Mouse (Mus musculus): Measurements from ENCODE around the gene Crisp2. TPM values are rescaled to one million over a fixed set of nuclear protein-coding genes. Genes with fewer than 3 reads are reported as not detected.

Gene Crisp2
- polyA plus RNA-seq (2016; fragmentation: Nextera tagmentation; extraction: Ambion mirVana): not detected in 2 replicates

GRCm38 (mm10) chr17:40806953-40807572, at the start of gene Crisp2:
Crisp2 (minus strand) TSS chr17:40807003.
- 62% methylated on average over 2 of the region's 2 CpGs for WGBS

DNA sequence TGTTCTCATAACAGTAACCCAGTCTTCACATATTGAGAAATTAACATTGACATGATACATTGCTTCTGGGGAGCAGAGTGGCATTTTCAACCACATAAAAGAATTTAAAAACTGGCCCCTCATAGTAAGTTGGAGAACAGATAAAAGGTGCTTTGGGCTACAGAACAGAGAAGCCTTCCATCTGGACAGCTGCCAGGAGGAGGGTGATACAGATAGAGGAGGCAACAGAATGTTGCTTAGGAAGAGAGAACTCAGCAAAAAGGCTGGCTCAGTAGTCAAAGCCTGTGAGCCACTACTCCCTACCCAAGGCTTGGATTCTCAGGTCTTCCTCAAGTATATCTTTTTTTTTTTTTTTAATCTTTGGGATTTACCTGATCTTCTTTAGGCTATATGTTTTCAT, 48.3 kb upstream of the Crisp2 start:
- DNase-seq (ENCODE audit: extremely low spot score, low spot score): no peak
- Histone ChIP-seq H3K36me3 (replicated peaks) (no peaks in the 10 kb centered on the region), H3K27me3 (ENCODE audit: poor library complexity, severe bottlenecking) (no peaks in the 10 kb centered on the region), H3K9me3 (no peaks in the 10 kb centered on the region), H3K4me1 (no peaks in the 10 kb centered on the region), H3K27ac (no peak overlapping the region), H3K4me3 (no peak overlapping the region)

More at GRCm38 (mm10) chr17:40806953-40807572, at the start of gene Crisp2:
- H3K4me1 ChIP-seq: no peaks in the 10 kb centered on the region
- H3K27ac ChIP-seq: no peak within 1 kb of the TSS
- DNase-seq (ENCODE audit: extremely low spot score, low spot score): no peak
- H3K9me3 ChIP-seq: no peaks in the 10 kb centered on the region
- H3K27me3 ChIP-seq (ENCODE audit: poor library complexity, severe bottlenecking): no peaks in the 10 kb centered on the region
- no peaks in the 10 kb centered on the region for H3K36me3 ChIP-seq (replicated peaks)
- H3K4me3 ChIP-seq: no peak within 1 kb of the TSS

- Histone ChIP-seq H3K27ac (no peak overlapping the region), H3K27me3 (ENCODE audit: poor library complexity, severe bottlenecking) (no peaks in the 10 kb centered on the region), H3K9me3 (no peaks in the 10 kb centered on the region), H3K4me1 (no peaks in the 10 kb centered on the region), H3K4me3 (no peak overlapping the region), H3K36me3 (replicated peaks) (no peaks in the 10 kb centered on the region)
- DNase-seq (ENCODE audit: extremely low spot score, low spot score): no peak
Observed at GRCm38 (mm10) chr17:40837308-40837707, 30.5 kb upstream of the Crisp2 start.

GRCm38 (mm10) chr17:40831870-40832269, 25.1 kb upstream of the Crisp2 start:
- Histone ChIP-seq H3K27me3 (ENCODE audit: poor library complexity, severe bottlenecking) (no peaks in the 10 kb centered on the region), H3K4me1 (no peaks in the 10 kb centered on the region), H3K4me3 (no peak overlapping the region), H3K36me3 (replicated peaks) (no peaks in the 10 kb centered on the region), H3K9me3 (no peaks in the 10 kb centered on the region), H3K27ac (no peak overlapping the region)
- 67% methylated on average over 2 of the region's 2 CpGs for WGBS
- no peak for DNase-seq (ENCODE audit: extremely low spot score, low spot score)

- Histone ChIP-seq H3K4me3 (no peak overlapping the region), H3K27ac (no peak overlapping the region), H3K36me3 (replicated peaks) (no peaks in the 10 kb centered on the region), H3K4me1 (no peaks in the 10 kb centered on the region), H3K9me3 (no peaks in the 10 kb centered on the region), H3K27me3 (ENCODE audit: poor library complexity, severe bottlenecking) (no peaks in the 10 kb centered on the region)
- 61% methylated on average over 8 of the region's 8 CpGs for WGBS
- DNase-seq (ENCODE audit: extremely low spot score, low spot score): no peak
Observed at GRCm38 (mm10) chr17:40824549-40824948, 17.7 kb upstream of the Crisp2 start.

DNA sequence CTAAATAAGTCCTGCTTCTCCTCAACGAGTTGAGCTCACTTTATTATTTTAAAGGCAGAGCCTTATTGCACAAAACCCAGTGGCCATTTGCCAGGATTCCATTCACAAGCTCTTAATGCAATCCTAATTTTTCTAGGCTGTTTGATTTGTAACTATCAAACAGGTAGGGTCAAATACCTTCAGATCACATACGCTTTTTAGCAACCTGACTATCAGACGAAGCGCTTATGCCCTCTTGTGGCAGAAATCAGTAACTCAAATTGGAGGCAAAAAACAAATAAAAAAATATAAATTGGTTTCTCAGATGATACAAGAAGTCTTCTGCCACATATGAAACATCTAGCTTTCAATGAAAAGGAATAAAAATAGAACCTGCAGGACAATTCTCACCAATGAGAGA, 17.0 kb upstream of the Crisp2 start:
- 33% methylated on average over 4 of the region's 4 CpGs for WGBS
- no peak overlapping the region for H3K27ac ChIP-seq
- H3K9me3 ChIP-seq: no peaks in the 10 kb centered on the region
- no peak for DNase-seq (ENCODE audit: extremely low spot score, low spot score)
- H3K36me3 ChIP-seq (replicated peaks): no peaks in the 10 kb centered on the region
- H3K27me3 ChIP-seq (ENCODE audit: poor library complexity, severe bottlenecking): no peaks in the 10 kb centered on the region
- no peaks in the 10 kb centered on the region for H3K4me1 ChIP-seq
- no peak overlapping the region for H3K4me3 ChIP-seq

DNA sequence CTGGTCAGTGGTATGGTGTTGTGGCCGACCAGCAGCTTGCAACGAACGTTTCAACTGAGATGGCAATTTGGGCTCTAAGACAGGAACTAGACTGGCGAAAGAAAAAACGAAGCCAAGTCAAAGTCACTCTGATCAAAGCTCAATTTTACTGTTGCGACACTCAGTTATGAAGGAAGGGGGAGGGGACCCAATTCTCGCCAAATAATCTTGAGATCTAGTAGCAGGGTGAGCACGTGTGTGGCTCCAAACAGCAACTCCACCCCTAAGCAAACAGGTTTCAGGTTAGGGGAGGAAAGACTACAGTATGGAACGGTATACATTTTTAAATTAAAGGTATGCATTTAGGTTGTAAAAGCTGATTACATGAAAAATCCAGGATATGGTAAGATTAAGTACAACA, 14.7 kb upstream of the Crisp2 start:
- no peak for DNase-seq (ENCODE audit: extremely low spot score, low spot score)
- Histone ChIP-seq H3K36me3 (replicated peaks) (no peaks in the 10 kb centered on the region), H3K27me3 (ENCODE audit: poor library complexity, severe bottlenecking) (no peaks in the 10 kb centered on the region), H3K4me1 (no peaks in the 10 kb centered on the region), H3K4me3 (no peak overlapping the region), H3K9me3 (no peaks in the 10 kb centered on the region), H3K27ac (no peak overlapping the region)
- WGBS: 91% methylated on average over 9 of the region's 9 CpGs

DNA sequence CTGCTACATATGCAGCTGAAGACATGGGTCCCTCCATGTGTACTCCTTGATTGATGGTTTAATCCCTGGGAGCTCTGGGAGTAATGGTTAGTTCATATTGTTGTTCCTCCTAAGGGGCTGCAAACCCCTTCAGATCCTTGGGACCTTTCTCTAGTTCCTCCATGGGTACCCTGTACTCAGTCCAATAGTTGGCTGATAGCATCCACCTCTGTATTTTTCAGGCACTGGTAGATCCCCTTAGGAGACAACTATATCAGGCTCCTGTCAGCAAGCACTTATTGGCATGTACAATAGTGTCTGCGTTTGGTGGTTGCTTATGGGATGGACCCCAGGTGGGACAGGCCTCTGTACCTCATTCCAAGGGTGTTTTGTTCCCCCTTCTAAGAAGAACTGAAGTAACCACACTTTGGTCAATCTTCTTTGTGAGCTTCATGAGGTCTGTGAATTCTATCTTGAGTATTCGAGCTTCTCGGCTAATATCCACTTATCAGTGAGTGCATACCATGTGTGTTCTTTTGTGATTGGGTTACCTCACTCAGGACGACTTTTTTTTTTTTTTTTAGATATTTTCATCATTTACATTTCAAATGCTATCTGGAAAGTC, 10.6 kb upstream of the Crisp2 start:
- Histone ChIP-seq H3K27me3 (ENCODE audit: poor library complexity, severe bottlenecking) (no peaks in the 10 kb centered on the region), H3K4me1 (no peaks in the 10 kb centered on the region), H3K4me3 (no peak overlapping the region), H3K9me3 (no peaks in the 10 kb centered on the region), H3K27ac (no peak overlapping the region), H3K36me3 (replicated peaks) (no peaks in the 10 kb centered on the region)
- no peak for DNase-seq (ENCODE audit: extremely low spot score, low spot score)
- WGBS: 85% methylated on average over 4 of the region's 4 CpGs

GRCm38 (mm10) chr17:40812259-40812658, 5.5 kb upstream of the Crisp2 start:
- Histone ChIP-seq H3K27ac (no peak overlapping the region), H3K4me3 (no peak overlapping the region), H3K36me3 (replicated peaks) (no peaks in the 10 kb centered on the region), H3K9me3 (no peaks in the 10 kb centered on the region), H3K27me3 (ENCODE audit: poor library complexity, severe bottlenecking) (no peaks in the 10 kb centered on the region), H3K4me1 (no peaks in the 10 kb centered on the region)
- no peak for DNase-seq (ENCODE audit: extremely low spot score, low spot score)
- 79% methylated on average over 2 of the region's 2 CpGs for WGBS

DNA sequence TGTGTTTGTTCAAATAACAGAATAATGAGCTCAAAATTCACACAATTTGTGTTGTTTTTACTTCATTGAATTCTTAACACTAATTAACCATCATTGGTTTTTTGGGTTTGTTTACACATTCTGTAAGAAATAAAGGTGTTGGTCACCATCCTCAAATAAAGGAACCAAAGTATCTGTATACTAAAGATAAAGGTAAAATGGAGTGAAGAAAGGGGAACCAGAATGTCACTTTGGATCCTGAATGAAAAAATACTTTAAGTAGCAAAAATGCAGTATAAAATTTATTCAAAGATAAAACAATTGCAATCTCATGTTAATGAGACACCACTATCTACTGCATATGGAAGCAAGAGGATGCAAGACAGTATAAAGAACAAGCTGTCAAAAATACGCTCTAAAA, 4.8 kb upstream of the Crisp2 start:
- H3K27ac ChIP-seq: no peak overlapping the region
- no peaks in the 10 kb centered on the region for H3K36me3 ChIP-seq (replicated peaks)
- H3K9me3 ChIP-seq: no peaks in the 10 kb centered on the region
- H3K27me3 ChIP-seq (ENCODE audit: poor library complexity, severe bottlenecking): no peaks in the 10 kb centered on the region
- H3K4me1 ChIP-seq: no peaks in the 10 kb centered on the region
- no peak for DNase-seq (ENCODE audit: extremely low spot score, low spot score)
- no peak overlapping the region for H3K4me3 ChIP-seq
- 94% methylated on average over 1 of the region's 1 CpGs for WGBS

DNA sequence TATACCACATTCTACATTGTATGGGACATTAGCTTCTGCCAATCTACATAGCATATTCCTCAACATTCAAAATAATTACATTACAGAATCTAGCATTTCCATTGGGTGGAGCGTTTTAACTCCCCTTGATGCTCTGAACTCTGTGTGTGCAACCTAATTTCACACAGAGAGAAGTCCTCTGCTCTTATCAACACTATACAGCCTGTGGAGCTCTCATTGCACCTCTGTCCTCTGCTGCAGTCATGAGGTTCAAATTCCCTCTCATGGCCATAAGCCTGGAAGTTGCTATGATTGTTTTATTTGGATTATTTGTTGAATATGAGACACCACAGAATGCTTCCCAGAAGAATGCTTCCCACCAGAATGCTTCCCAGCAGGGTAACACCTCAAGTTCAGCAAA, 4.1 kb upstream of the Crisp2 start, which contains the start of gene Rhag:
Gene Rhag, plus strand, starts transcription at position 193 of the 400 bp plus-strand sequence.
- WGBS: 72% methylated on average over 1 of the region's 1 CpGs

GRCm38 (mm10) chr17:40808071-40808470, 1.3 kb upstream of the Crisp2 start:
- H3K36me3 ChIP-seq (replicated peaks): no peaks in the 10 kb centered on the region
- H3K27ac ChIP-seq: no peak overlapping the region
- no peaks in the 10 kb centered on the region for H3K27me3 ChIP-seq (ENCODE audit: poor library complexity, severe bottlenecking)
- H3K9me3 ChIP-seq: no peaks in the 10 kb centered on the region
- H3K4me3 ChIP-seq: no peak overlapping the region
- DNase-seq (ENCODE audit: extremely low spot score, low spot score): no peak
- H3K4me1 ChIP-seq: no peaks in the 10 kb centered on the region

More for the DNA sequence above, 4.1 kb upstream of the Crisp2 start, which contains the start of gene Rhag:
- no peaks in the 10 kb centered on the region for H3K27me3 ChIP-seq (ENCODE audit: poor library complexity, severe bottlenecking)
- no peak for DNase-seq (ENCODE audit: extremely low spot score, low spot score)
- H3K4me1 ChIP-seq: no peaks in the 10 kb centered on the region
- H3K27ac ChIP-seq: no peak within 1 kb of the TSS
- H3K4me3 ChIP-seq: no peak within 1 kb of the TSS
- no peaks in the 10 kb centered on the region for H3K36me3 ChIP-seq (replicated peaks)
- no peaks in the 10 kb centered on the region for H3K9me3 ChIP-seq

GRCm38 (mm10) chr17:40806550-40806949, 253 bp downstream of the Crisp2 start:
- DNase-seq (ENCODE audit: extremely low spot score, low spot score): no peak
- Histone ChIP-seq H3K9me3 (no peaks in the 10 kb centered on the region), H3K27me3 (ENCODE audit: poor library complexity, severe bottlenecking) (no peaks in the 10 kb centered on the region), H3K36me3 (replicated peaks) (no peaks in the 10 kb centered on the region), H3K4me1 (no peaks in the 10 kb centered on the region), H3K27ac (no peak overlapping the region), H3K4me3 (no peak overlapping the region)
- WGBS: 79% methylated on average over 3 of the region's 3 CpGs

Data from forebrain, embryonic 10.5 days (tissue).